Mouse (Mus musculus): ENCODE data around the gene Irf6. TPM values are rescaled to one million over a fixed set of nuclear protein-coding genes. Genes with fewer than 3 reads are reported as not detected.

The Irf6 gene
- polyA plus RNA-seq, 1 experiment from 2014 or later = 16.1 TPM

DNA sequence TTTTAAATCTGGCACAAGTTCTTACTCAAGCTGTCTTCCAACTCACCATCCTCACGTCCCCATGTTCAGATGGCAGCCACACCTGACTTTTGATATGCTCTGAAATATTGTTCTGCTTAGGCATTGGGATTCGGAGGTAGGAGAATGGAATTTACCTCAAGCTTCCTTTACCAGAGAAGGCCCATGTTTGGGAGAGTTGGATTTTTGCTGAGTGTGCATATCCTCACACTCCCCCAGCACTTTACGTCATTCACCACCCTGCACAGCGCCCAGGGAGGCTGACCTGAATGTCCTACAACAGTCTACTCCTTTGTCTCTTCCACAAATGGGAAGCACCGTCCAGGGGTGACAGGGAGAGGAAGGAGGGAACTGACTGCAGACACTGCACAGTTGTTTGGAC, 67.5 kb downstream of the Irf6 start:
- Histone ChIP-seq H3K27ac (ENCODE audit: low read depth, low read length) (no peak overlapping the region), H3K4me3 (ENCODE audit: low read length) (no peak overlapping the region), H3K4me2 (replicated peaks; ENCODE audit: low read depth, low read length) (no peak overlapping the region), H3K27me3 (ENCODE audit: control insufficient read depth, insufficient read depth, low read length) (no peaks in the 10 kb centered on the region), H3K4me1 (ENCODE audit: control insufficient read depth, insufficient read depth, low read length) (0 out of 2 replicates have a peak, but pooled peaks cover under 1% of the 10 kb centered on the region), H3K36me3 (ENCODE audit: control insufficient read depth, insufficient read depth, low read length) (no peaks in the 10 kb centered on the region), H3K9ac (ENCODE audit: low read depth, low read length) (no peak overlapping the region), H3K9me3 (ENCODE audit: control insufficient read depth, low read length) (no peaks in the 10 kb centered on the region)
- 66% methylated on average over 5 of the region's 5 CpGs for WGBS
- ATAC-seq (ENCODE audit: low FRiP score, low TSS enrichment) = no peak

Other genes starting within 250 kb of the Irf6 start
- 2.6 and 3.2 TPM in 2 replicates for gene Syt14, start 117.3 kb upstream of the Irf6 start, polyA plus RNA-seq (2014; fragmentation: Nextera tagmentation; extraction: Ambion mirVana)
- 9.0 and 11.0 TPM in 2 replicates for gene Diexf, start 22.8 kb upstream of the Irf6 start, polyA plus RNA-seq (2014; fragmentation: Nextera tagmentation; extraction: Ambion mirVana)
- gene A130010J15Rik, start 14.9 kb downstream of the Irf6 start, polyA plus RNA-seq (2014; fragmentation: Nextera tagmentation; extraction: Ambion mirVana) = 13.1 and 16.0 TPM in 2 replicates
- 0.50 and 1.6 TPM in 2 replicates for gene Traf3ip3, start 48.6 kb downstream of the Irf6 start, polyA plus RNA-seq (2014; fragmentation: Nextera tagmentation; extraction: Ambion mirVana)
- 0.29 and 0.49 TPM in 2 replicates for gene Lamb3, start 54.6 kb downstream of the Irf6 start, polyA plus RNA-seq (2014; fragmentation: Nextera tagmentation; extraction: Ambion mirVana)
- 0.46 and 1.6 TPM in 2 replicates for gene Hsd11b1, start 111.0 kb downstream of the Irf6 start, polyA plus RNA-seq (2014; fragmentation: Nextera tagmentation; extraction: Ambion mirVana)
- gene G0s2, start 120.1 kb downstream of the Irf6 start, polyA plus RNA-seq (2014; fragmentation: Nextera tagmentation; extraction: Ambion mirVana) = 17.9 and 26.5 TPM in 2 replicates
- 10.2 and 13.4 TPM in 2 replicates for gene Camk1g, start 217.2 kb downstream of the Irf6 start, polyA plus RNA-seq (2014; fragmentation: Nextera tagmentation; extraction: Ambion mirVana)

All from kidney, embryonic 14.5 days (tissue).